Mouse (Mus musculus) lung, embryonic 15.5 days (tissue): ENCODE measurements around the gene Samsn1. TPM values are rescaled to one million over a fixed set of nuclear protein-coding genes. Genes with fewer than 3 reads are reported as not detected.

Experiments used
- ATAC-seq: fragments of 200-750 bp; cut with Nextera tagmentation; 2 replicates; pipeline ENCODE4 v1.8.0; 2017; ENCODE audit warnings: moderate number of reproducible peaks, borderline replicate concordance; ENCODE audit not compliant: low FRiP score, low TSS enrichment; ENCODE audit errors: extremely low read depth
- H3K27ac ChIP-seq: fragments of 300-500 bp; sonication (generic); 2 replicates; pipeline ENCODE4 v1.5.1; 2015; ENCODE audit warnings: moderate library complexity, mild to moderate bottlenecking, inconsistent platforms
- H3K27me3 ChIP-seq: fragments of 300-500 bp; sonication (generic); 2 replicates; pipeline ENCODE4 v1.6.1; 2015; ENCODE audit warnings: inconsistent platforms
- H3K36me3 ChIP-seq: fragments of 300-500 bp; sonication (generic); 2 replicates; pipeline ENCODE4 v1.6.1; 2015; ENCODE audit warnings: inconsistent platforms
- H3K4me1 ChIP-seq: fragments of 300-500 bp; sonication (generic); 2 replicates; pipeline ENCODE4 v1.6.1; 2015; ENCODE audit warnings: inconsistent platforms
- H3K4me2 ChIP-seq: fragments of 300-500 bp; sonication (generic); 2 replicates; pipeline ENCODE4 v1.6.1; 2015; ENCODE audit warnings: inconsistent platforms, mild to moderate bottlenecking, moderate library complexity
- H3K4me3 ChIP-seq: fragments of 300-500 bp; sonication (generic); 2 replicates; pipeline ENCODE4 v1.5.1; 2015; ENCODE audit warnings: mild to moderate bottlenecking, inconsistent platforms
- H3K9ac ChIP-seq: fragments of 300-500 bp; sonication (generic); 2 replicates; pipeline ENCODE4 v1.6.1; 2015; ENCODE audit warnings: inconsistent platforms
- H3K9me3 ChIP-seq: fragments of 300-500 bp; sonication (generic); 2 replicates; pipeline ENCODE4 v1.6.1; 2016; ENCODE audit warnings: inconsistent platforms
- WGBS: fragments of 180-500 bp; shearing (Covaris S2); methylation state at CpG from one replicate; pipeline ENCODE4 v1.1.7; 2015; 5-methylcytosine and 5-hydroxymethylcytosine counted together
- polyA plus RNA-seq: library from polyadenylated mRNA; unstranded; fragments of >200 nt; fragmentation: Nextera tagmentation; extraction: Ambion mirVana; gene quantifications from 2 replicates; pipeline ENCODE4 v1.2.1, GENCODE M21; 2015

The Samsn1 gene
- polyA plus RNA-seq, result 2.3 and 3.3 TPM in 2 replicates

DNA sequence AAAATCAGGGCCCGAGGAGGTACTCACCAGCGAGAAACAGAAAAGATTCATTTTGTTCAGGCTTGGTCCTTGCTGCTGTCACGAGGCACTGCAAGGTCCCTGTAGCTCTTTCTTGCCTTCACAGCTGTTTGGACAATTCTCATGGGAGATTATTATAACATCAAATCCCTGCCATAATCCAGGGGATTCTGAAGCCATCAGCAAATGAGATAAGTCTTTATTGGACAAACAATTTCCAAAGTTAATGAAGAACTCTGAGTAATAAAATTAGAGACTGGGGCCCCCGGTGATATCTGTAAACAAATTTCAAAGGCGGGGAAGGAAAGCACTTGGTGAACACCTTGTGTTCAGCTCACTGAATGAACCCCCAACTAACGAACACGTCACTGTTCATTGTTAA lies at the start of gene Samsn1:
Gene Samsn1, minus strand, starts transcription at position 101 of the 400 bp plus-strand sequence.
- Histone ChIP-seq H3K4me3 (no peak within 1 kb of the TSS), H3K27ac (no peak within 1 kb of the TSS), H3K9me3 (no peaks in the 10 kb centered on the region), H3K4me1 (no peaks in the 10 kb centered on the region), H3K9ac (no peak within 1 kb of the TSS), H3K27me3 (no peaks in the 10 kb centered on the region), H3K36me3 (no peaks in the 10 kb centered on the region), H3K4me2 (no peak within 1 kb of the TSS)
- ATAC-seq, result no peak
- WGBS, result 79% methylated on average over 7 of the region's 7 CpGs

DNA sequence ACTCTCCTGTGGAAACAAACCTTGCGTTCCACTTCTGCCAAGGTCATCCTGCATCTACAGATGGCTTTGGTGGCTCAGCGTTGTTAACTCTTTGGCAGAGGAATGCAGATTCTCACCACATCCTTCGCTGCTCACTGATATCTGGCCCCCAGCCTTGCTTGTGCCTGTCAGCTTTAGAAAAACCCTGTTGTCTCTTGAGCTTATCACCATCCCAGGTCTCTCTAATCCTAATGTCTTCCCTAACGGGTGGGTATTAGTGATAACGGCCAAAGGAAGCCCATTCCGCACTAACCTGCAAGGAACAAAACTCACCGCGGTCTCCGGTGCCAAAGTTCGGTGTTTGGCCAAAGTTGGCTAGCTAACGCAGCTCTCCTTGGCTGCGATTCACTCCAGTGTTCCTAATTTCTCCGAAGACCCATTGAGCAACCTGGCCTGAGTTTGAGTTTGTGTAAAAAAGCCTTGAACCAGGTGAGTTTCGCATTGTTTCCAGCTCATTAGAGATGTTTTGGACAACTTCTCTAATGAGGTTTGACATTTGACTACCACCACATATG lies 44.1 kb upstream of the Samsn1 start:
- Histone ChIP-seq H3K27ac (no peak overlapping the region), H3K36me3 (no peaks in the 10 kb centered on the region), H3K4me2 (no peak overlapping the region), H3K9ac (no peak overlapping the region), H3K9me3 (no peaks in the 10 kb centered on the region), H3K27me3 (no peaks in the 10 kb centered on the region), H3K4me3 (no peak overlapping the region), H3K4me1 (no peaks in the 10 kb centered on the region)
- ATAC-seq, result no peak
- WGBS, result 87% methylated on average over 14 of the region's 14 CpGs

DNA sequence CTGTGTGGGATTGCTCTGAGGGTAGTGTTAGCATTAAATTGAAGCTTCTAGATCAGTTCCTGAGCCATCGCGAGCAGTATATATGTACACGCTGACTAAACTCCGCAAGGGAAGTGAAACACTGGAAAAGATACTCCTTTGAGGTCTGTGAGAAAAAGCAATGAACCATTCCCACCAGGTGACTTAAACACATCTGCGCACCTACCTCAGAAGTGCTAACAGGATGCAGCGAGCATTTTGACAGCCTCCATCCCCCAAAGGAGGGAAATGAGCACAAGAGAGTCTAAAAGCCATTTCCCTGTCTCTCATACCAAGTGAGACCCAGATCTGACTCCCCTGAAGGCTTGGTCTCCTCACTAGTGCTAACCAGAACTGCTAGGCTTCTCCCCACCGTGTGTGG lies 32.9 kb upstream of the Samsn1 start:
- WGBS, result 88% methylated on average over 7 of the region's 7 CpGs

DNA sequence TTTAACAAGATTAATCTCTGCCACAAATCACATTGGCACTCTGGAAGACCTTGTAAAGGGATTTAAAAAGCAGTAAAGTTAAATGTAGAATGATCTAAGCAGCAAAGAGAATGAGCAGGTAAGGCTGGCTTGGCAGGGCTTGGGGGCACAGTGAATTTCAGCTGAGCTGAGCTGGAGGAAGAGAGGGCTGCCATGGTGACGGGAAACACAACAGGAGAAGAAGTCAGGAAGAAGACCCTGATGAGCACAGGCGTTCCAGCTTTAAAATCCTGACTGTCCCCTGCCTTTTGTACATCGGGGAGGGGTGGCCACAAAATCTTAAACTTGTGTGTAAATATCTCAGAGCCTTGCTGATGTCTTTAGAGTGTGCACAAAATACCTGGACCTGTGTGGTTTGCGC lies 32.0 kb upstream of the Samsn1 start:
- Histone ChIP-seq H3K36me3 (no peaks in the 10 kb centered on the region), H3K27me3 (no peaks in the 10 kb centered on the region), H3K4me2 (no peak overlapping the region), H3K4me1 (no peaks in the 10 kb centered on the region), H3K4me3 (no peak overlapping the region), H3K9ac (no peak overlapping the region), H3K27ac (no peak overlapping the region), H3K9me3 (no peaks in the 10 kb centered on the region)
- no peak for ATAC-seq
- WGBS, result 89% methylated on average over 4 of the region's 4 CpGs

More for the DNA sequence above, 32.9 kb upstream of the Samsn1 start:
- Histone ChIP-seq H3K4me1 (no peaks in the 10 kb centered on the region), H3K4me2 (no peak overlapping the region), H3K36me3 (no peaks in the 10 kb centered on the region), H3K27me3 (no peaks in the 10 kb centered on the region), H3K9ac (no peak overlapping the region), H3K9me3 (no peaks in the 10 kb centered on the region), H3K4me3 (no peak overlapping the region), H3K27ac (no peak overlapping the region)
- ATAC-seq, result no peak

DNA sequence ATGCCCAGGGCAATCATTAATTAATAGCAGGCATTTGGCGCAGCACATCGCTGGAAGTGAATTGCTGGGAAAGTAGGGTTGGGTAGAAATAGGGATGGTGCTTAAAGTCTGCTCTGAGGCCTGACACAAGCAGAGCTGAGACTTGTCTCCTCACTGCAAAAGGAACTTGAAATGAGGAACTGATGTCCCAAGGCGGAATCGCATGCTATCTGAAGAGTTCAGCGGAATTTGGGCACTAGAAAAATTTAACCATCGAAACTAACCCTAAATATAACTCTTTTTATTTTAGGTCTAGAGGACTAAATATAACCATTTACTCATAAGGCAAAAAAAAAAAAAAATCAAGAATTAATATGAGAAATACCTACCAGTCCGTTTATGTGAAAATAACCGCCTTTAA lies 31.5 kb upstream of the Samsn1 start:
- Histone ChIP-seq H3K4me1 (no peaks in the 10 kb centered on the region), H3K4me2 (no peak overlapping the region), H3K9me3 (no peaks in the 10 kb centered on the region), H3K36me3 (no peaks in the 10 kb centered on the region), H3K27me3 (no peaks in the 10 kb centered on the region), H3K9ac (no peak overlapping the region), H3K27ac (no peak overlapping the region), H3K4me3 (no peak overlapping the region)
- no peak for ATAC-seq
- WGBS, result 89% methylated on average over 8 of the region's 8 CpGs

DNA sequence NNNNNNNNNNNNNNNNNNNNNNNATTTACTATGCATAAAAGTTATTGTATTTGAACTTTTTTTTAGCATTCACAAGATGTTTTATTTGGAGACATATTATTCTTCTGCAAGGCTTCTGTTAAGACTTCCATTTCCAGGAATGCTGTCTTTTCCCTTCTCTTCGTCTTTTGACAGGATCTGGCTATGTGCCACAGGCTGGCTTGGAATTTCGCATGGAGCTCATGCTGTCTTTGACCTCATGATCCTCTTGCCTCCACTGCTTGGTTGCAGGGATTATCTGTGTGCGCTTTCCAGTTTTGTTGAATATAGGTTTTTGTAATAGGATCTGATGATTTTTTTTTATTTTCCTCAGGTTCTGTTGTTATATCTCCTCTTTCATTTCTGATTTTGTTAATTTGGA lies 25.0 kb upstream of the Samsn1 start:
- Histone ChIP-seq H3K4me2 (no peak overlapping the region), H3K4me1 (no peaks in the 10 kb centered on the region), H3K4me3 (no peak overlapping the region), H3K36me3 (no peaks in the 10 kb centered on the region), H3K9me3 (no peaks in the 10 kb centered on the region), H3K9ac (no peak overlapping the region), H3K27ac (no peak overlapping the region), H3K27me3 (no peaks in the 10 kb centered on the region)
- WGBS, result 40% methylated on average over 3 of the region's 3 CpGs
- ATAC-seq, result no peak

DNA sequence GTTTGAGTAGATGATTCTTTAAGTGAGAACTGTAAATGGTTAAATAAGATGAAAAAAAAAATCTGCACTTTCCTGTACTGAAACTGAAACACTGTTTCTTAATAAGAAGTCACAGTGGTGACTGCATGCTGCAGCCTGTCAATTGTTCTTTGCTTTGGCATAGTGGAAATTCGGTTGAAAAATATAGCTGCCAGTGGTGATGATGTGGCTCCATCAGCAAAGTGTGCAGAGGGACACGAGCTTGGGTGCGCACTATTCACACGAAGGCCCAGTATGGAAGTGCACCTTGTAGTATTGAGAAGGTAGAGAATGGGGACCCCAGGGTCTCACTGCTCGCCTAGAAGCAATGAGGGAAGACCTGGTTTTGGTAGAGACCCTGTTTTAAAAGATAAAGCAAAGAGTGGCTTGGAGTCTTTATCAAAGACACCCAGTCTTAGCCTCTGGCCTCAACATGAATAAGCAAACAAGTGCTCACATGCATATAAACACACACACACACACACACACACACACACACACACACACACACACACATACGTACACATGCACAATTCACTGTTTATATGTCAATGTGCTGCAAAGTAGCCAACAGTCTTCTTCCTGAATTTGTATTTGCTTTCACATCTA lies 18.4 kb upstream of the Samsn1 start:
- Histone ChIP-seq H3K27ac (no peak overlapping the region), H3K4me1 (no peaks in the 10 kb centered on the region), H3K27me3 (no peaks in the 10 kb centered on the region), H3K4me2 (no peak overlapping the region), H3K9me3 (no peaks in the 10 kb centered on the region), H3K9ac (no peak overlapping the region), H3K36me3 (no peaks in the 10 kb centered on the region), H3K4me3 (no peak overlapping the region)
- no peak for ATAC-seq
- 85% methylated on average over 6 of the region's 6 CpGs for WGBS

DNA sequence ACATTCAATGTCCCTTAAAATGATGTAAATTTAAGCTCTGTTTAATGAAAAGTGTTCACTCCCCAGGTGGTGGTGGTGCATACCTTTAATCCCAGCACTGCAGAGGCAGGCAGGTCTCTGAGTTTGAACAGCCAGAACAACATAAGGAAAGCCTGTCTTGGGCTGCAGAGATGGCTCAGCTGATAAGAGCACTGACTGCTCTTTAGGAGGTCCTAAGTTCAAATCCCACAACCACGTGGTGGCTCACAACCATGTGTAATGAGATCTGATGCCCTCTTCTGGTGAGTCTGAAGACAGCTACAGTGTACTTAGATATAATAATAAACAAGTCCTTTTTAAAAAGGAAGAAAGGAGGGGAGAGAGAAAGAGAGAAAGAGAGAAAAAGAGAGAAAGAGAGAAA lies 2.9 kb downstream of the Samsn1 start:
- H3K27ac ChIP-seq, result no peak overlapping the region
- H3K9ac ChIP-seq, result no peak overlapping the region
- ATAC-seq, result no peak
- no peaks in the 10 kb centered on the region for H3K36me3 ChIP-seq
- WGBS, result 37% methylated on average over 1 of the region's 1 CpGs
- H3K4me3 ChIP-seq, result no peak overlapping the region
- no peaks in the 10 kb centered on the region for H3K9me3 ChIP-seq
- H3K4me2 ChIP-seq, result no peak overlapping the region
- H3K27me3 ChIP-seq, result no peaks in the 10 kb centered on the region
- no peaks in the 10 kb centered on the region for H3K4me1 ChIP-seq

DNA sequence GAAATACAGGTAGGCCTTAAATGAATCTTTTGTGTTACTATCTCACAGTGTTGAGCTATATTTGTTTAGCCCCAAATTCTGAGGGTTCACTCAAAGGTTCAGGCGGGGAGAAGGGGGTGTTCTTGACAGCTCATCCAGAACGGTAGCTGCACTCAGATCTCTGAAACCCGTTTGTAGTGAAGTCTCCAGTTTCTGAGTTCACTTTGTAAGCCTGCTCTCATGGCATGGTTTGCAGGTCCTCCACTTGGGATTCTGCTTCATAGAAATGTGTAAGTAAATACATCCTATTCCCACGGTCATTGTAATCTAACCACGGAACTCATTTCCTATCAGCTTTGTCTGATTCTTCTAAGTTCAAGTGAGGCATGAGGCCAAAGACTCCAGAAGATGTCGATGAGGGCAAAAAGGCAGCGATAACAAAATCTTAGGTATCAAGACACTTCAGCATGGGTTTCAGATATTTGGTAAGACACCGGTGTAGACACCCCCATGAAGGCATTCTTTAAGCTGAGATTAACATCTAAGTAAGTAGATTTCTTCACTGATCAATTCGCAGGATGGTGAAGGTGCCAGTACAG lies 18.2 kb downstream of the Samsn1 start:
- Histone ChIP-seq H3K9me3 (no peaks in the 10 kb centered on the region), H3K4me3 (no peak overlapping the region), H3K27me3 (no peaks in the 10 kb centered on the region), H3K36me3 (no peaks in the 10 kb centered on the region), H3K27ac (no peak overlapping the region), H3K4me1 (no peaks in the 10 kb centered on the region), H3K9ac (no peak overlapping the region), H3K4me2 (no peak overlapping the region)
- ATAC-seq, result no peak
- 69% methylated on average over 9 of the region's 9 CpGs for WGBS

DNA sequence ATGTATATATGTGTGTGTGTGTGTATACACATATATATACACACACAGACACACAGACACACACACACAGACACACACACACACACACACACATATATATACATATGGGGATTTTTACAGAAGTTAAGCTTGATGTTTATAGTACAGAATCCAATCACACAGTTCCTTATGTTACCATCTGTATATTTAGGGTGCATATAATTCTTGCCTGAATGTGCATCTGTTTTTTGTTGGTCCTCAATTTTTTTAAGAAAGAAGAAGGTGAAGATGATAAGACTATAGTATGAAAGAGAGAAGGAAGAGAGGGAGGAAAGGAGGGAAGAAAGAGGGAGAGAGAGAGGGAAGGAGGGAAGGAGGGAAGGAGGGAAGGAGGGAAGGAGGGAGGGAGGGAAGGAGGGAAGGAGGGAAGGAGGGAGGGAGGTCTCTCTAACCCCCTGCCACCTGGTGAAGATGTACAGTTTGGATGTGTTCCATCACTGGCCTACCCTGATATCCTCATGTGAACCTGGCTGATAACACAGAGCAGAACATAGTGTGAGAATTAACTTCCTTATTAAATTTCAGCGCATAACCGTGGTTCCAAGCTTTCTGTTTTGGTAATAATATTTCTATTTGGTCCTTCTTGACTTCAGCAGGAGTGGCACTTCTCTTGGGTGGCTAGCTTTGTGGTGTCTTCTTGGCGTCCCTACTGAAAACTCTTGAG lies 19.1 kb downstream of the Samsn1 start:
- no peak overlapping the region for H3K9ac ChIP-seq
- ATAC-seq, result no peak
- 81% methylated on average over 3 of the region's 3 CpGs for WGBS
- no peak overlapping the region for H3K4me3 ChIP-seq
- H3K36me3 ChIP-seq, result no peaks in the 10 kb centered on the region
- H3K27me3 ChIP-seq, result no peaks in the 10 kb centered on the region
- no peak overlapping the region for H3K27ac ChIP-seq
- H3K4me1 ChIP-seq, result no peaks in the 10 kb centered on the region
- H3K9me3 ChIP-seq, result no peaks in the 10 kb centered on the region
- no peak overlapping the region for H3K4me2 ChIP-seq

DNA sequence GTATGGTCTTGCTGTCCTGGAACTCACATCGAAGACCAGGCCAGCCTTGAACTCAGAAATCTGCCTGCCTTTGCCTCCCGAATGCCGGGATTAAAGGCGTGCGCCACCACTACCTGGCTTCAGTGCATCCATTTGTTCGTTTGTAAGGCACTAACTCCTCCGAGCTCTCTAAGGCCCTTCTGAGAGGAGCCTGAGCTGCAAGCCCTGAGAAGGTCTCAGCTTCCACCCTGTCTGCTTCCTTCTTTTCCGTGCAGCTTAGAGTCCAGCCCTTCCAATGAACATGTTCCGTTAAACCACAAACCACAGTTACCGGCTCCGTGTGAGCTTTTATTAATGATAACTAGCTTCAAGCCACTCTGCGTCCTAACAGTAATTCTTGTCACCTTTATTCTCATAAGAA lies 19.8 kb downstream of the Samsn1 start:
- Histone ChIP-seq H3K4me3 (no peak overlapping the region), H3K9ac (no peak overlapping the region), H3K27me3 (no peaks in the 10 kb centered on the region), H3K9me3 (no peaks in the 10 kb centered on the region), H3K4me1 (no peaks in the 10 kb centered on the region), H3K27ac (no peak overlapping the region), H3K36me3 (no peaks in the 10 kb centered on the region), H3K4me2 (no peak overlapping the region)
- WGBS, result 88% methylated on average over 12 of the region's 12 CpGs
- ATAC-seq, result no peak

DNA sequence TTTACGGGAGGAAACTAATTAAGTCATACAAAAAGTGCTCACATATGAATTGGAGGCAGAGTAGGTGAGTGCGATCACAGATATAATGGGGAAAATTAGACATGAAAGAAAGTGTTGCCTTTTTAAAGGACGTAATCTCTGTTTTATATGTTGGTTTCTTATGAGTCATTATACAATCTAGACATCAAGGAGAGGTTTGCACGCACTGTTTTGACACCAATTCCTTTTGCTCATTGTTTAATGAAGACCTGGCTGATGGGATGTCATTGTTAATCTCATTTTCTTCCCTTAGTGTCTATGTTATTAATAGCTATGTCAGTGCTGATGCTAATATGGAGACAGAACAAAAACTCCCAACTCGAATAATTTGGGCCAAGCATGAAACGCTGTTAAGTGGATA lies 20.3 kb downstream of the Samsn1 start:
- Histone ChIP-seq H3K4me2 (no peak overlapping the region), H3K27me3 (no peaks in the 10 kb centered on the region)

More for the DNA sequence above, 20.3 kb downstream of the Samsn1 start:
- Histone ChIP-seq H3K4me3 (no peak overlapping the region), H3K9me3 (no peaks in the 10 kb centered on the region), H3K27ac (no peak overlapping the region), H3K36me3 (no peaks in the 10 kb centered on the region), H3K9ac (no peak overlapping the region), H3K4me1 (no peaks in the 10 kb centered on the region)
- ATAC-seq, result no peak
- 71% methylated on average over 6 of the region's 6 CpGs for WGBS
